Comparison of ENCODE assay signal across 7 mouse cellular contexts in genomic region chr3:68493170-68493585, GRCm38 (mm10).
A peak's percentile ranks its signal among the peaks of the same experiment; 100 is the strongest.
DNase-seq lines count a peak whose midpoint lies in the region; ATAC-seq and TF ChIP-seq lines count a peak whose summit lies in the region.

No protein-coding gene starts in this region.

- no peaks in the 10 kb centered on the region for H3K9me3 ChIP-seq in ES-E14 (ENCODE audit: control insufficient read depth, insufficient read depth, low read depth, low read length)
- H3K9me3 ChIP-seq in forebrain, embryonic 16.5 days (ENCODE audit: control insufficient read depth, low read length) = no peaks in the 10 kb centered on the region
- H3K9me3 ChIP-seq in intestine, embryonic 14.5 days (ENCODE audit: control insufficient read depth, low read length) = no peaks in the 10 kb centered on the region
- no peaks in the 10 kb centered on the region for H3K9me3 ChIP-seq in liver, embryonic 14.5 days (ENCODE audit: control insufficient read depth, low read length)
- no peaks in the 10 kb centered on the region for H3K9me3 ChIP-seq in neural tube, embryonic 12.5 days

- peak overlapping the region; percentile 81 to 93 for H3K4me3 ChIP-seq in ES-E14 (ENCODE audit: insufficient read depth in 1 of 2, low read depth in 1 of 2, low read length in 2 of 2, poor library complexity in 1 of 2, severe bottlenecking in 1 of 2)
- H3K4me3 ChIP-seq in forebrain, embryonic 16.5 days (replicated peaks; ENCODE audit: low read length) = peak overlapping the region; percentile 62
- H3K4me3 ChIP-seq in intestine, embryonic 14.5 days (ENCODE audit: low read depth, low read length) = peak overlapping the region; percentile 75
- H3K4me3 ChIP-seq in liver, embryonic 14.5 days (ENCODE audit: insufficient read depth in 1 of 2, low read depth in 2 of 2, low read length in 2 of 2) = peak overlapping the region; percentile 58 to 68
- peak overlapping the region; percentile 73 for H3K4me3 ChIP-seq in neural tube, embryonic 12.5 days

- H3K9ac ChIP-seq in ES-E14 (ENCODE audit: insufficient read depth, low read depth, low read length, poor library complexity, severe bottlenecking) = peak overlapping the region; percentile 93
- peak overlapping the region; percentile 69 for H3K9ac ChIP-seq in forebrain, embryonic 16.5 days (replicated peaks; ENCODE audit: low read depth, low read length)
- peak overlapping the region; percentile 85 for H3K9ac ChIP-seq in intestine, embryonic 14.5 days (ENCODE audit: low read length)
- H3K9ac ChIP-seq in liver, embryonic 14.5 days (replicated peaks) = 0 out of 2 replicates have a peak overlapping the region, but pooled peaks have one; percentile 14
- peak overlapping the region; percentile 76 for H3K9ac ChIP-seq in neural tube, embryonic 12.5 days

- intact Hi-C loops in left cerebral cortex, postnatal 4 days (cut with DNase I) = loop anchor here (10.0 kb wide), 1 partner anchor 428 kb away; the partner anchor contains the start of gene Schip1

- peaks cover 5% of the 10 kb centered on the region; the same call in 1 of the 2 replicates for H3K27me3 ChIP-seq in forebrain, embryonic 16.5 days (replicated peaks; ENCODE audit: control insufficient read depth, insufficient read depth, low read length)
- no peaks in the 10 kb centered on the region for H3K27me3 ChIP-seq in intestine, embryonic 14.5 days (replicated peaks; ENCODE audit: control insufficient read depth, insufficient read depth, low read length)
- peaks cover 38% of the 10 kb centered on the region for H3K27me3 ChIP-seq in liver, embryonic 14.5 days (ENCODE audit: control insufficient read depth, insufficient read depth, low read length)
- H3K27me3 ChIP-seq in neural tube, embryonic 12.5 days (replicated peaks) = no peaks in the 10 kb centered on the region

- no peak for TF ChIP-seq CTCF in liver, embryonic 14.5 days (IDR thresholded peaks at IDR 0.05; ENCODE audit: low read depth)

- ATAC-seq in forebrain, embryonic 16.5 days = no peak
- peak; percentile 77 for ATAC-seq in intestine, embryonic 14.5 days (replicated peaks; ENCODE audit: low FRiP score, low TSS enrichment, low read depth)
- peak; percentile 27 for ATAC-seq in liver, embryonic 14.5 days (ENCODE audit: insufficient read depth)
- ATAC-seq in neural tube, embryonic 12.5 days (ENCODE audit: low FRiP score, low read depth) = peak; percentile 1; the same call in 1 of the 2 replicates

- DNase-seq in ES-E14 (ENCODE audit: low read depth, low spot score) = peak; percentile 84
- peak; percentile 54 for DNase-seq in adrenal gland, postnatal 14 days
- DNase-seq in intestine, embryonic 14.5 days (ENCODE audit: low spot score) = peak; percentile 90
- DNase-seq in liver, embryonic 14.5 days (ENCODE audit: low read depth in 3 of 3, low spot score in 3 of 3) = peak in 1 of 3 experiments; percentile 30
- DNase-seq in left cerebral cortex, postnatal 4 days = no peak

- TF ChIP-seq EP300 in liver, embryonic 14.5 days (IDR thresholded peaks at IDR 0.05; ENCODE audit: low read depth) = no peak

- under 1% methylated on average over 12 of the region's 12 CpGs for WGBS in forebrain, embryonic 16.5 days
- under 1% methylated on average over 12 of the region's 12 CpGs for WGBS in intestine, embryonic 14.5 days
- under 1% methylated on average over 12 of the region's 12 CpGs for WGBS in liver, embryonic 14.5 days (ENCODE audit: insufficient replicate concordance)
- WGBS in neural tube, embryonic 12.5 days = 1% methylated on average over 12 of the region's 12 CpGs

- peak overlapping the region; percentile 87 for H3K4me2 ChIP-seq in forebrain, embryonic 16.5 days (ENCODE audit: low read length)
- H3K4me2 ChIP-seq in intestine, embryonic 14.5 days (ENCODE audit: low read length) = peak overlapping the region; percentile 76
- peak overlapping the region; percentile 73 for H3K4me2 ChIP-seq in liver, embryonic 14.5 days (ENCODE audit: low read depth)
- H3K4me2 ChIP-seq in neural tube, embryonic 12.5 days (replicated peaks) = peak overlapping the region; percentile 95

- H3K4me1 ChIP-seq in ES-E14 (ENCODE audit: control insufficient read depth in 2 of 2, insufficient read depth in 2 of 2, low read length in 2 of 2, poor library complexity in 1 of 2) = peaks cover 10% of the 10 kb centered on the region in 2 experiments
- H3K4me1 ChIP-seq in forebrain, embryonic 16.5 days (replicated peaks; ENCODE audit: control insufficient read depth, insufficient read depth, low read length) = peaks cover 25% of the 10 kb centered on the region
- H3K4me1 ChIP-seq in intestine, embryonic 14.5 days (replicated peaks; ENCODE audit: control insufficient read depth, insufficient read depth, low read length) = peaks cover 17% of the 10 kb centered on the region; the same call in 1 of the 2 replicates
- H3K4me1 ChIP-seq in liver, embryonic 14.5 days (replicated peaks; ENCODE audit: control insufficient read depth in 2 of 2, insufficient read depth in 2 of 2, low read length in 1 of 2) = peaks cover 3 to 14% of the 10 kb centered on the region in 2 experiments; a peak in 3 of 4 replicates
- H3K4me1 ChIP-seq in neural tube, embryonic 12.5 days = peaks cover 15% of the 10 kb centered on the region

- H3K27ac ChIP-seq in ES-E14 (ENCODE audit: insufficient read depth, low read depth, low read length, poor library complexity, severe bottlenecking) = peak overlapping the region; percentile 98
- H3K27ac ChIP-seq in forebrain, embryonic 16.5 days (ENCODE audit: low read length) = peak overlapping the region; percentile 81
- peak overlapping the region; percentile 97 for H3K27ac ChIP-seq in intestine, embryonic 14.5 days (ENCODE audit: low read depth)
- H3K27ac ChIP-seq in liver, embryonic 14.5 days = no peak overlapping the region
- H3K27ac ChIP-seq in neural tube, embryonic 12.5 days = peak overlapping the region; percentile 67; the same call in 1 of the 2 replicates

- in situ Hi-C loops in ES-E14 (cut with MboI; ENCODE audit: low sequenced_read_pairs in 2 of 2, unreplicated experiment in 2 of 2) = no loop called here

- H3K36me3 ChIP-seq in ES-E14 (ENCODE audit: control insufficient read depth, insufficient read depth, low read length, poor library complexity, severe bottlenecking) = no peaks in the 10 kb centered on the region
- H3K36me3 ChIP-seq in forebrain, embryonic 16.5 days (ENCODE audit: control insufficient read depth, insufficient read depth) = no peaks in the 10 kb centered on the region
- H3K36me3 ChIP-seq in intestine, embryonic 14.5 days (ENCODE audit: control insufficient read depth, insufficient read depth, low read length) = no peaks in the 10 kb centered on the region
- no peaks in the 10 kb centered on the region for H3K36me3 ChIP-seq in liver, embryonic 14.5 days (replicated peaks; ENCODE audit: control insufficient read depth, insufficient read depth, low read depth)
- H3K36me3 ChIP-seq in neural tube, embryonic 12.5 days = no peaks in the 10 kb centered on the region

TF ChIP-seq in ES-E14, 5 proteins besides CTCF, POLR2A, EP300 and RAD21:
- TF ChIP-seq MAFK (IDR thresholded peaks at IDR 0.05; ENCODE audit: insufficient read depth, low read depth, low read length) = no peak
- no peak for TF ChIP-seq HCFC1 (IDR thresholded peaks at IDR 0.05; ENCODE audit: borderline replicate concordance, insufficient read depth, low read length)
- no peak for TF ChIP-seq ZC3H11A (IDR thresholded peaks at IDR 0.05; ENCODE audit: borderline replicate concordance, low read depth, low read length)
- TF ChIP-seq ZNF384 (IDR thresholded peaks at IDR 0.05; ENCODE audit: low read depth, low read length) = no peak
- TF ChIP-seq CHD2 (IDR thresholded peaks at IDR 0.05; ENCODE audit: low read depth, low read length) = no peak
TF ChIP-seq in ES-E14: peak in this region for 0.

Comparison
In these comparisons a context has a peak if more than half of its experiments do, and no peak if none do; other contexts are left out.
1. H3K9ac ChIP-seq: peak in every context shown above with its lines; median percentile 93 in ES-E14; 85 in intestine, embryonic 14.5 days; 76 in neural tube, embryonic 12.5 days; 69 in forebrain, embryonic 16.5 days; 14 in liver, embryonic 14.5 days.